In the genomic region with DNA sequence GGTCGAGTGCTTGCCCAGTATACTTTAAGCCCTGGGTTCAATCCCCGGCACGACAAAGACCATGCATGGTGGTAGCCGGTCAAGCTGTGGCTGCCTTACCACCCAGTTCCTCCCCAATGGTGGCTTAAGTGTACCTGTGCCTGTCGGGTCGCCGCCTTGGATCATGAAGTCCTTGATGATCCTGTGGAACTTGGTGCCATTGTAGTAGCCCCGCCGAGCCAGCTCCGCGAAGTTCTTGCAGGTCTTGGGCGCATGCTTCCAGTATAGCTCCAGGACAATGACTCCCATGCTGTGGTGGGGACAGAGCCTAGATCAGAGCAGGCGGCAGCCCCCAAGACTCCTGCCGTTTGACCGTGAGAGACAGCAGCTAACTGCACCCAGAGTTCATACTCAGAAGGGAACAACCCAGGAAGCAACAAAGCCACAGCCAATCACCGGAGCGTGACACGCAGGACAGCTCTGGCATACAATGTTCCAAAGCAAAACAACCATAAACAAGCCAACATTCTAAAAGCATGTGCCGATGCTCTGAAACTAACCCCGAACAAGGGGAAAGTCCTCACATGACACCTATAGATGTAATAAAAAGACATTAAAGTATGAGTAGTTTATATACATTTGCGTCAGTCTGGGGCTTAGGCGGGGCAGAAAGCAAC, we compare ENCODE assay signal across 10 mouse cellular contexts. TPM values are rescaled to one million over a fixed set of nuclear protein-coding genes. Genes with fewer than 3 reads are reported as not detected.
DNase-seq lines count a peak whose midpoint lies in the region; ATAC-seq and TF ChIP-seq lines count a peak whose summit lies in the region.
"Had no signal": no experiment of that assay in that cellular context is flagged by ENCODE, and none has a peak within 500 bp of the region (broad histone marks: within the 10 kb centered on the region; RNA-seq: fewer than 3 reads in every experiment).

No protein-coding gene starts in this region.

- H3K4me2 ChIP-seq in heart, embryonic 12.5 days, result no peak overlapping the region
- H3K4me2 ChIP-seq in midbrain, postnatal 0 days (ENCODE audit: low read depth, low read length, poor library complexity, severe bottlenecking), result no peak overlapping the region
- H3K4me2 ChIP-seq in embryonic facial prominence, embryonic 12.5 days (replicated peaks), result peak overlapping the region; percentile 59
- peak overlapping the region; percentile 84 for H3K4me2 ChIP-seq in liver, embryonic 16.5 days (ENCODE audit: low read depth, low read length)

- H3K9ac ChIP-seq in heart, embryonic 12.5 days, result peak overlapping the region; percentile 21; the same call in 1 of the 2 replicates
- no peak overlapping the region for H3K9ac ChIP-seq in midbrain, postnatal 0 days (replicated peaks; ENCODE audit: low read length, poor library complexity, severe bottlenecking)
- 0 out of 2 replicates have a peak overlapping the region, but pooled peaks have one; percentile 28 for H3K9ac ChIP-seq in embryonic facial prominence, embryonic 12.5 days
- H3K9ac ChIP-seq in liver, embryonic 16.5 days (ENCODE audit: low read depth, low read length), result peak overlapping the region; percentile 52

- no peaks in the 10 kb centered on the region for H3K9me3 ChIP-seq in heart, embryonic 12.5 days (replicated peaks)
- no peaks in the 10 kb centered on the region for H3K9me3 ChIP-seq in midbrain, embryonic 10.5 days (replicated peaks)
- H3K9me3 ChIP-seq in midbrain, postnatal 0 days (ENCODE audit: low read length), result no peaks in the 10 kb centered on the region
- H3K9me3 ChIP-seq in embryonic facial prominence, embryonic 12.5 days, result no peaks in the 10 kb centered on the region
- no peaks in the 10 kb centered on the region for H3K9me3 ChIP-seq in liver, embryonic 16.5 days (replicated peaks; ENCODE audit: control insufficient read depth, low read length)

- no peak for DNase-seq in heart, adult 8-10 months (ENCODE audit: low spot score)
- DNase-seq in midbrain, embryonic 10.5 days (ENCODE audit: low spot score), result no peak
- no peak for DNase-seq in midbrain, postnatal 0 days (ENCODE audit: low spot score)
- DNase-seq in right cerebral cortex, postnatal 25 days, result no peak
- no peak for DNase-seq in right cerebral cortex, adult 18-20 months
- DNase-seq: layer of hippocampus, postnatal 36 days; thymus, postnatal 25 days had no signal

- 85% methylated on average over 22 of the region's 22 CpGs for WGBS in heart, embryonic 12.5 days
- WGBS in midbrain, embryonic 10.5 days, result 96% methylated on average over 22 of the region's 22 CpGs
- WGBS in midbrain, postnatal 0 days, result 91% methylated on average over 22 of the region's 22 CpGs
- 92% methylated on average over 22 of the region's 22 CpGs for WGBS in embryonic facial prominence, embryonic 12.5 days
- 80% methylated on average over 22 of the region's 22 CpGs for WGBS in liver, embryonic 16.5 days (ENCODE audit: insufficient replicate concordance)

- H3K27ac ChIP-seq in heart, embryonic 12.5 days (ENCODE audit: poor library complexity, severe bottlenecking), result no peak overlapping the region
- no peak overlapping the region for H3K27ac ChIP-seq in midbrain, embryonic 10.5 days (replicated peaks)
- H3K27ac ChIP-seq in midbrain, postnatal 0 days (ENCODE audit: low read depth, low read length), result no peak overlapping the region
- no peak overlapping the region for H3K27ac ChIP-seq in embryonic facial prominence, embryonic 12.5 days
- no peak overlapping the region for H3K27ac ChIP-seq in liver, embryonic 16.5 days (ENCODE audit: low read length)

- ATAC-seq in heart, embryonic 12.5 days (ENCODE audit: insufficient number of reproducible peaks, low FRiP score), result no peak
- no peak for ATAC-seq in midbrain, postnatal 0 days (ENCODE audit: low FRiP score)
- no peak for ATAC-seq in embryonic facial prominence, embryonic 12.5 days (ENCODE audit: insufficient number of reproducible peaks, insufficient read depth, low FRiP score, low TSS enrichment)
- ATAC-seq in liver, embryonic 16.5 days (ENCODE audit: low read depth), result no peak

- no peak overlapping the region for H3K4me3 ChIP-seq in heart, embryonic 12.5 days
- peak overlapping the region; percentile 88 for H3K4me3 ChIP-seq in midbrain, embryonic 10.5 days
- no peak overlapping the region for H3K4me3 ChIP-seq in midbrain, postnatal 0 days (ENCODE audit: low read depth, low read length)
- H3K4me3 ChIP-seq in embryonic facial prominence, embryonic 12.5 days, result no peak overlapping the region
- H3K4me3 ChIP-seq in liver, embryonic 16.5 days (ENCODE audit: low read depth, low read length), result peak overlapping the region; percentile 98

- peaks cover 44% of the 10 kb centered on the region for H3K36me3 ChIP-seq in heart, embryonic 12.5 days
- peaks cover 52% of the 10 kb centered on the region for H3K36me3 ChIP-seq in midbrain, embryonic 10.5 days
- H3K36me3 ChIP-seq in midbrain, postnatal 0 days (ENCODE audit: insufficient read depth, low read length), result peaks cover 12% of the 10 kb centered on the region
- peaks cover 41% of the 10 kb centered on the region for H3K36me3 ChIP-seq in embryonic facial prominence, embryonic 12.5 days
- H3K36me3 ChIP-seq in liver, embryonic 16.5 days (ENCODE audit: control insufficient read depth, insufficient read depth), result peaks cover 24% of the 10 kb centered on the region

- no peaks in the 10 kb centered on the region for H3K27me3 ChIP-seq in heart, embryonic 12.5 days (replicated peaks)
- H3K27me3 ChIP-seq in midbrain, embryonic 10.5 days (ENCODE audit: low read depth, poor library complexity, severe bottlenecking), result no peaks in the 10 kb centered on the region
- H3K27me3 ChIP-seq in midbrain, postnatal 0 days (ENCODE audit: insufficient read depth, low read length), result no peaks in the 10 kb centered on the region
- no peaks in the 10 kb centered on the region for H3K27me3 ChIP-seq in embryonic facial prominence, embryonic 12.5 days
- H3K27me3 ChIP-seq in liver, embryonic 16.5 days (ENCODE audit: control insufficient read depth, insufficient read depth, low read depth, low read length), result no peaks in the 10 kb centered on the region

- TF ChIP-seq CTCF in midbrain, postnatal 0 days (IDR thresholded peaks at IDR 0.05), result no peak

- H3K4me1 ChIP-seq in heart, embryonic 12.5 days (replicated peaks), result peaks cover 58% of the 10 kb centered on the region
- H3K4me1 ChIP-seq in midbrain, embryonic 10.5 days, result peaks cover 47% of the 10 kb centered on the region
- H3K4me1 ChIP-seq in midbrain, postnatal 0 days (ENCODE audit: insufficient read depth, low read length), result peaks cover 4% of the 10 kb centered on the region; the same call in 1 of the 2 replicates
- H3K4me1 ChIP-seq in embryonic facial prominence, embryonic 12.5 days, result peaks cover 23% of the 10 kb centered on the region
- H3K4me1 ChIP-seq in liver, embryonic 16.5 days (ENCODE audit: control insufficient read depth, low read depth, low read length), result peaks cover 55% of the 10 kb centered on the region

RNA-seq across cellular contexts. Expression of a gene that starts 2.3 kb away (rescaled TPM):
- polyA plus RNA-seq in heart, embryonic 12.5 days (2016; fragmentation: Nextera tagmentation; extraction: Ambion mirVana), result 101 and 112 TPM in 2 replicates
- 10 to 100 TPM; 36.5 to 43.8 (median 37.3) TPM for total RNA-seq in heart, adult 8-10 months (2022)
- 205 and 232 TPM in 2 replicates for polyA plus RNA-seq in midbrain, embryonic 10.5 days (2016; fragmentation: Nextera tagmentation; extraction: Ambion mirVana)
- total RNA-seq in midbrain, postnatal 0 days (2014; rRNA removed), result 70.3 and 77.9 TPM in 2 replicates
- polyA plus RNA-seq in midbrain, postnatal 0 days (2015; fragmentation: Nextera tagmentation; extraction: Ambion mirVana), result 95.7 and 103 TPM in 2 replicates
- polyA plus RNA-seq in embryonic facial prominence, embryonic 12.5 days (2016; fragmentation: Nextera tagmentation; extraction: Ambion mirVana), result 154 and 162 TPM in 2 replicates
- 70.1 and 76.8 TPM in 2 replicates for polyA plus RNA-seq in liver, embryonic 16.5 days (2015; fragmentation: Nextera tagmentation; extraction: Ambion mirVana)

RNA-seq across cellular contexts. Expression of a gene that starts 6.9 kb away (rescaled TPM):
- polyA plus RNA-seq in heart, embryonic 12.5 days (2016; fragmentation: Nextera tagmentation; extraction: Ambion mirVana), result 80.0 and 87.6 TPM in 2 replicates
- total RNA-seq in heart, adult 8-10 months (2022), result 100 to 1,000 TPM; 294 to 476 (median 372) TPM
- 62.8 and 67.9 TPM in 2 replicates for polyA plus RNA-seq in midbrain, embryonic 10.5 days (2016; fragmentation: Nextera tagmentation; extraction: Ambion mirVana)
- 120 and 128 TPM in 2 replicates for total RNA-seq in midbrain, postnatal 0 days (2014; rRNA removed)
- polyA plus RNA-seq in midbrain, postnatal 0 days (2015; fragmentation: Nextera tagmentation; extraction: Ambion mirVana), result 146 and 152 TPM in 2 replicates
- polyA plus RNA-seq in embryonic facial prominence, embryonic 12.5 days (2016; fragmentation: Nextera tagmentation; extraction: Ambion mirVana), result 54.9 and 56.5 TPM in 2 replicates
- polyA plus RNA-seq in liver, embryonic 16.5 days (2015; fragmentation: Nextera tagmentation; extraction: Ambion mirVana), result 82.1 and 90.5 TPM in 2 replicates

RNA-seq across cellular contexts. Expression of a gene that starts 23.8 kb away (rescaled TPM):
- 20.4 and 24.1 TPM in 2 replicates for polyA plus RNA-seq in heart, embryonic 12.5 days (2016; fragmentation: Nextera tagmentation; extraction: Ambion mirVana)
- 1 to 10 TPM; 3.2 to 9.5 (median 4.4) TPM for total RNA-seq in heart, adult 8-10 months (2022)
- 10.7 and 14.8 TPM in 2 replicates for polyA plus RNA-seq in midbrain, embryonic 10.5 days (2016; fragmentation: Nextera tagmentation; extraction: Ambion mirVana)
- 85.1 and 86.5 TPM in 2 replicates for total RNA-seq in midbrain, postnatal 0 days (2014; rRNA removed)
- 88.9 and 90.2 TPM in 2 replicates for polyA plus RNA-seq in midbrain, postnatal 0 days (2015; fragmentation: Nextera tagmentation; extraction: Ambion mirVana)
- 11.9 and 13.5 TPM in 2 replicates for polyA plus RNA-seq in embryonic facial prominence, embryonic 12.5 days (2016; fragmentation: Nextera tagmentation; extraction: Ambion mirVana)
- polyA plus RNA-seq in liver, embryonic 16.5 days (2015; fragmentation: Nextera tagmentation; extraction: Ambion mirVana), result 0.09 and 0.24 TPM in 2 replicates

RNA-seq across cellular contexts. Expression of a gene that starts 55.7 kb away (rescaled TPM):
- polyA plus RNA-seq in heart, embryonic 12.5 days (2016; fragmentation: Nextera tagmentation; extraction: Ambion mirVana), result 4.0 and 4.5 TPM in 2 replicates
- 10 to 100 TPM; 17.9 to 22.9 (median 21.4) TPM for total RNA-seq in heart, adult 8-10 months (2022)
- polyA plus RNA-seq in midbrain, embryonic 10.5 days (2016; fragmentation: Nextera tagmentation; extraction: Ambion mirVana), result 0.75 and 0.82 TPM in 2 replicates
- 4.3 and 4.6 TPM in 2 replicates for total RNA-seq in midbrain, postnatal 0 days (2014; rRNA removed)
- polyA plus RNA-seq in midbrain, postnatal 0 days (2015; fragmentation: Nextera tagmentation; extraction: Ambion mirVana), result 3.3 and 4.0 TPM in 2 replicates
- polyA plus RNA-seq in embryonic facial prominence, embryonic 12.5 days (2016; fragmentation: Nextera tagmentation; extraction: Ambion mirVana), result 0.49 and 0.59 TPM in 2 replicates
- 2.0 and 2.6 TPM in 2 replicates for polyA plus RNA-seq in liver, embryonic 16.5 days (2015; fragmentation: Nextera tagmentation; extraction: Ambion mirVana)

Comparison
In these comparisons a context has a peak if more than half of its experiments do, and no peak if none do; other contexts are left out.
1. H3K4me3 ChIP-seq: peak in midbrain, embryonic 10.5 days (single experiment) and liver, embryonic 16.5 days (single experiment); none in heart, embryonic 12.5 days (single experiment), midbrain, postnatal 0 days (single experiment) and embryonic facial prominence, embryonic 12.5 days (single experiment).
2. H3K4me2 ChIP-seq: peak in embryonic facial prominence, embryonic 12.5 days (single experiment) and liver, embryonic 16.5 days (single experiment); none in heart, embryonic 12.5 days (single experiment) and midbrain, postnatal 0 days (single experiment).